Mouse (Mus musculus) ES-Bruce4 (cell line): Measurements from ENCODE around the gene BC049352.

Experiments used
- CTCF ChIP-seq: IDR thresholded peaks from one replicate; pipeline ENCODE4 v1.8.1; 2011; ENCODE audit warnings: low read depth, low read length
- POLR2A ChIP-seq: IDR thresholded peaks from one replicate; pipeline ENCODE4 v1.8.1; 2011; ENCODE audit warnings: low read length; ENCODE audit not compliant: insufficient read depth

GRCm38 (mm10) chr9:45254021-45254420, 72.2 kb downstream of the BC049352 start:
- no peak for TF ChIP-seq CTCF
- no peak for TF ChIP-seq POLR2A
